Mouse (Mus musculus) brain, embryonic 18.5 days (tissue): ENCODE results near the gene Trmt10c.
"Not testable (repeated sequence)": the region's sequence is repeated elsewhere in the genome, so short reads cannot be mapped to it uniquely, and the experiment has no call there.

Source experiments
- DNase-seq: peaks from one replicate; pipeline ENCODE4 v3.0.0-alpha.2; 2012; ENCODE audit warnings: low read depth, low spot score

The Trmt10c gene

DNA sequence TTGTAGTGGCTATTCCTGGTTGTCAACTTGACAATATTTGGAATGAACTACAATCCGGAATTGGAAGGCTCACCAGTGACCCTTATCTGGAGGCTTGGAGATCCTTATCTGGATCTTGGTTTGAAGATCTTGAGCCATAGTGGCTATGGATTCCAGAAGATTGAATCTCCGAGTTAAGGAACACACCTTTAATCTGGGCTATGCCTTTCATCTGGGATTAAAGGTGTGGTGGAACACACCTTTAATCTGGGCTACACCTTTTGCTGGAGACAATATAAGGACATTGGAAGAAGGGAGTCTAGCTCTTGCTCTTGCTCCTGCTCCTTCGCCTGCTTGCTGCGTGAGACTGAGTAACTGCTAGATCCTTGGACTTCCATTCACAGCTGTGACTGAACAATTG lies 10.4 kb upstream of the Trmt10c start, which contains the start of gene Senp7:
Gene Senp7, plus strand, starts transcription at position 301 of the 400 bp plus-strand sequence.
- DNase-seq, result not testable (repeated sequence)

DNA sequence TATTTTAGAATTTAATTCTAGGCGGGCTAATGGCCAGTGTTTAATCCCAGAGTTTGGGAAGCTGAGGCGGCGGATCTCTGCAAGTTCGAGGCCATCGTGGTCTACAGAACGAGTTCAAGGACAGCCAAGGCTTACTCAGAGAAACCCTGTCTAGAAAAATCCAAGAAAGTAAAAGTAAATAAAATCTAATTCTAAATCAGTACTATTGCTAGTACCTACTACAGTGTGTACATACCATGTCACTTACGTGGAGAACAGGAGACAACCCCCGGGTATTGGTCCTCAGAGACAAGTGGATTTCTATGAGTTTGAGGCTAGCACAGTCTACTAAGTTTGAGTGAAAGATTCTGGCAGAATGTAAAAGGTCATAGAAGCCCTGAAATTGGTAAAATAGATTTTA lies 471 bp upstream of the Trmt10c start:
- no peak for DNase-seq

DNA sequence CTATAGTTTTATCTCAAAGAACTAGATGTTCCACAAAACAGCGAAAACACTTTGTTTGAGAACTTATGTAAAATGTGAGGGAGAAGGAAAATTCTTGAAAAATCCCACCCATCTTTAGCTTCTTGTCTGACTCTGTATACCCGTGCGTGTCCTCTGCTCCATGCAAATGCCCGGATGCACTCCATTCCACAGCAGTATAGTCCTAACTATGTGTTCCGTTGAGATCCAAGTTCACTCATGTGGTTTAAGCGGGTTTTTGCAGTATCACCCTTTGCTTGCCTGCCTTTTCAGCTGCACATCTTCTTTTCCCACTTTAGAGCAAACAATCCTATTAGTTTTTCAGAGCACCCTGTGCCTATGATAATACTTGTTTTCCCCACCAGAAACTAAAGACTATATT lies 1.1 kb downstream of the Trmt10c start:
- no peak for DNase-seq

- no peak for DNase-seq
Measured at GRCm38 (mm10) chr16:56034566-56034965, 3.1 kb downstream of the Trmt10c start.

DNA sequence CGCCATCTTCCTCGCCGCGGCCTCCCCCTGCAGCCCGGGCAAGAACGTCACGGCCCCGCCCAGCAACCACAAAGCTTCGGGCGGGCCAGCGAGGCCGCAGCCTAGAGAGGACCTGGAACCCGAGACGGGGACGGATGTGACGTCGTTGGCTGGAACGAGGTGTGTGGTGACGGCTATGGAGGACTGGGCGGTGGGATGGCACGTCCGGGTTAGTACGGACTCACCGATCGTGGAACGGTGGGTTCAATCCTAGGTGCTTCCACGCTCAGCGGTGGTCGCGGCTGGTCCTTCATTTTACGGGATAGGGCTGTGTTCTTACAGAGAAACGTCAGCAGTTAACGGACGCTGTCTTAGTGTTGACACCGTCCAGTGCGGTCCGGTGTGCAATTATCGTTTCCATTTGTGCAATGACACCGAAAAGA lies 7.9 kb downstream of the Trmt10c start, which contains the start of gene Pcnp:
Gene Pcnp, minus strand, starts transcription at position 79 of the 422 bp plus-strand sequence.
- peak; percentile 93 for DNase-seq

DNA sequence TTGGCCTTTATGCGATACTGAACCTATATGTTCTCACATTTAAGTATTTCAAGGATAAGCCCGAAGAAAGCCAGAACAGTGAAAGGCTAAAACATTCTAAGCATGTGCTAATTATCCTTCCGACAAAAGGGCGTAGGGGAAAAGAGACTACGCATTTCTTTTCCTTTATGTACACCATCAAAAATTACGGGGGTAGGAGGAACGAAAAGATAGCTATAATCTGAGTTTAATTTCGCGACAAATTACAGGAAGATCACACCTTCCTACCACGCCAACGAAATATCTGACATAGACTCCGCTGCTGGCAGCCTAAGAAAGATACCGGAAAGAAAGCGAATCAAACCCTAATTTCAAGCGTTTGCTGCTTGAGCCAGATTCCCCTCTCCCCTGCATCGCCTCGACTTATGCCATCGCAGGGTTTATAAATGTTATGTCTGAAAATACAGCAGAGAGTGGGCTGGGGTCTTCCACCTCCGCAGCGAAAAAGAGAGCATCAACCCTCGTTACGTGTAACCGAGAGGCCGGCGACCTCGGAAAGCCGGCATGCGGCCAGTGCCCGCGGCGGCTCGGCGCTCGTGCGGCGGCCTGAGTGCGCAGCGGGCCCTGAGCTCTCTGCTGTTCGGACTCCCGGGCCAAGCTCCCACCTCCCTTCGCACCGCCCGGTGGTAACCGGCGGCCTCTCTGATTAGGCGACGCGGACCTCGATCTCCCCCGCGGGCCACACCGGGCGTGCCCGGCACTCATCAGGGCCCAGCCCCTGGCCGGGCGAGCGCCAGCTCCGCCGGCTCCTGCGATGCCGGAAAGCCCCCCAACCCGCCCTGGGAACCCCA lies 8.7 kb downstream of the Trmt10c start:
- DNase-seq, result no peak

DNA sequence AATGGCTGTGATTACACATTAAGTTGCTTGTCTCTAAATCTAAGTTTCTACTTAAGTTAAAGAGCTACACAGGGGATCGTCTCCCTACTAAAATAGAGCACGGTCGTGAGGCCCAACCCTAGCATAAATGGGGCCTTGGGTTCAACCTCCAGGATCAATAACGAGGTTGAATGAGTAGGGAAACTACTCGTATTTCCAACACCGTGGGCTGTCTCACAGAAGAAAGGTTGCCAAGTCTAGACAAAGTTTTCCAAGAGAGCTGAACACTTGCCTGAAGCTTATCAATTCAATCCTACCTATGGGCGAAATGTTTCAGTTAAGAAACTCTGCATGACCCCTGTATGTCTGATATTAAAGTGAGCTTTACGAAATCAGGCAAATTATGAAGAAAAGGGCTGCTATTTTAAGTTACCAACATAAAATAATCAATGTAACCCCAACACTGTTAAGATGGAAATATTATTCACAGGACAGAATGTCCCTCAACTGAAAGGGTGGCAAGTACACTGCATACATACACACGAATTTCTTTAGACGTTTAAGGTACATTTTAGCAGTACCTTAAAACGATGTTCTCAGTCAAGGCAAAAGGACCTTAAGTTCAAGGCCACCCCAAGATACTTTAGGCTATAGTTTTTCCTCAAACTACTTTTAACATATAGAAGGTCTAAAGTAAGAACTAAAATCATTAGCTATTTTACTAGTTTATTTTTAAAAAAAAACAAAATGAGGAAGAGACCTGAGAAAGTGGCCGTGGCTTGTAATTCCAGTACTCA lies 9.6 kb downstream of the Trmt10c start:
- DNase-seq, result no peak

DNA sequence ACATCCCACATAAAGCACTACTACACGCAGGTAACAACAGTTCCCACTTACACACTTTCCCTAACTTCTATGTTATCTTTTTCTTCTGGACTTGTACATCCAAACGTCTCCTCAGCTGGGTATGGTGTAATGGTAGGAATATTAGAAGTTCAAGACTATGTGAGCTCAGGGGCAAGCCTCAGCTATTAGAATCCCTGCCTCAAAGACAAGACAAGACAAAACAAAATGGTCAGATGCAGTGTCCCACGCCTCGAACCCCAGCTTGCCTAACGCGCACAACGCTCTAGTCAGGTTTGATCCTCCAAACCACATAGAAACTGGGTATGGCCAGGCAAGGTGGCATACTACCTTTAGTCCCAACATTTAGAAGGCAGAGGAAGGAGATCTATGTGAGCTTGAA lies 18.0 kb downstream of the Trmt10c start:
- no peak for DNase-seq

DNA sequence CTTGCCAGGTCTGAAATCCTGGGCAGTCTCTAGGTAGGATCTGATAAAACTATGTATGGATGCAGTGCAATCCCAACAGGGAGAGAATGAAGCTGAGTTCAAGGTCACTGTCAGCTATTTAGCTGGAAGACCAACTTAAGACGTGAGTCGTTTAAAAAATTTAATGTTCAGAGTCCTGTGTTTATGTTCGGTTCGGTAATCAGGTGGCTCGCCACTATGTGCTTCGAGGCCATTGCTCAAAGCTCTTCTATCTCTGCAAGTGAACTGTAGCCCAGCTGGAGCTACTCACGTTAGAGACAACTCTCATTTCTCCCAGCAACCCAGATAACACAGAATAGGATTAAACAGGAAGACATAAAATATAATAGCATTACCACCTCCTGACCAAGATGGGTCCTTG lies 23.5 kb downstream of the Trmt10c start:
- no peak for DNase-seq

DNA sequence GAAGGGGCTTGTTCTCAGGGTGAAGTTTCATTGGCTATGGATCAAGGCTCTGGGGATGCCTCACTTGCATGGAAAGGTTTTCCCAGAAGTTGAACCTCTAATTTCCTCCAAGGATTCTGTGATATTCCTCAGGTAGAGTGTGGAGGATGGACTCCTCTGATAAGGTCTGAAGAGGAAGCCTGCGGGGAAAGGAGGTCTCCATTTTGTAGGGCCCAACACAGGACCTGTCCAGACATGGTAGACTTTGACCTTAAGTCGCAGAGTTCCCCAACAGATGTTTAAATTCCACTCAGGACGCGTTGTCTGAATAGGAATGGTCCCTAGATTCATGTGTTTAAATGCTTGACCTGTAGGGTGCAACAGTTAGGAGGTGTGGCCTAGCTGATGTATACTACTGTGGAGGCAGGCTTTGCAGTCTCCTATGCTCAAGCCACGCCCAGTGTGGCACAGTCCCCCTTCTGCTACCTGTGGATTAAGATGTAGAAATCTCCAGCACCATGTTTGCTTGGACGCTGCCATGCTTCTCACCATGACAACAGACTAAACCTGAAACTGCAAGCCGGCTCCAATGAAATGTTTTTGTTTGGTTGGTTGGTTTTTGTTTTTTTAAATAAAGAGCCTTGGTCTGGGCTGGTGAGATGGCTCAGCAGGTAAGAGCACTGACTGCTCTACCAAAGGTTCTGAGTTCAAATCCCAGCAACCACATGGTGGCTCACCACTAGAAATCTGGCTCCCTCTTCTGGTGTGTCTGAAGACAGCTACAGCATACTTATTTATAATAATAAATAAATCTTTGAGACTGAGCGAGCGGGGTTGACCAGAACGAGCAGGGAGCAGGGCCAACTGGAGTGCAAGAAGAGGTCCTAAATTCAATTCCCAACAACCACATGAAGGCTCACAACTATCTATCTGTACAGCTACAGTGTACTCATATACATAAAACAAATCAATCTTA lies 24.6 kb downstream of the Trmt10c start:
- no peak for DNase-seq

DNA sequence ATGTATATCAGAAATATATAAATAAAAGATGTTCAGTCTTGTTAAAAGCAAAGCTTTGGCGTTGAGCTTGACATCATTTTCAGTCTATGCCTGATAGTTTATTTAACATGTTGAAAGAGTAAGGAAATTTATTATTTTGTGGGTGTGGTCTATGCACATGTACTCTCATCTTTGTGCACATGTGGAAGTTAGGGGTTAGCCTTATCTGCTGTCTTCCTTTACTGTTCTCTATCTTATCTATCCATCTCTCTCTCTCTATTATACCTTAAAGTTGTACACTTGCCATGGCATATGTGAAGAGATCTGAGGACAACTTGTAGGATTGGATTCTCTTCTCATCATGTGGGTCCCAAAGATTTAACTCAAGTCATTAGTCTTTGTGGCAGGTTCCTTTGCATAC lies 28.8 kb downstream of the Trmt10c start:
- DNase-seq, result no peak

DNA sequence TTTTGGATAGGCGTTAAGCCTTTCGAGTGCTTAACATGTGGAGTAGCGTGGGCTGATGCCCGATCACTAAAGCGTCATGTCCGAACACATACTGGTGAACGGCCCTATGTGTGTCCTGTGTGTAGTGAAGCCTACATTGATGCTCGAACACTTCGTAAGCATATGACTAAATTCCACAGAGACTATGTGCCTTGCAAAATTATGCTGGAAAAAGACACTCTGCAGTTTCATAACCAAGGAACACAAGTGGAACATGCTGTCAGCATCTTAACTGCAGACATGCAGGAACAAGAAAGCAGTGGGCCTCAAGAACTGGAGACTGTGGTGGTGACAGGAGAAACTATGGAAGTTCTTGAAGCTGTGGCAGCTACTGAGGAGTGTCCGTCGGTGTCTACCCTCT lies 30.8 kb downstream of the Trmt10c start:
- DNase-seq, result no peak

GRCm38 (mm10) chr16:55994235-55994634 lies 43.4 kb downstream of the Trmt10c start:
- DNase-seq, result no peak

DNA sequence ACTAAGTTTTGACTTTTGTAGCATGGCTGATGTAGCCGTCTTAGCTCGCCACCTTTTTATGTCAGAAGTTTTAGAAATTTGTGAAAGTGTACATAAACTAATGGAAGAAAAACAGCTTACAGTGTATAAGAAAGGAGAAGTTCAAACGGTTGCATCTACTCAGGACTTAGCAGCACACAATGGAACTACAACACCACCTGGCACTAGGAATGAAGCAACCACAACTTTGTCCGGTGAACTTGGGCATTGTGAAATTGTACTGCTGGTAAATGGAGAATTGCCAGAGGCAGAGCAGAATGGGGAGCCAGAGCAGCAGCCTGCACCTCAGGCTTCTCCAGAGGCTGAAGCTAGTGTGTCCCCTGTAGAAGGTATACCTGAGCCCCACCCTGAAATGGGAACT lies 47.3 kb downstream of the Trmt10c start:
- no peak for DNase-seq

- DNase-seq, result no peak
Measured at GRCm38 (mm10) chr16:55986001-55986400, 51.6 kb downstream of the Trmt10c start.
